ENCODE assay signal across 24 mouse cellular contexts in the genomic region with DNA sequence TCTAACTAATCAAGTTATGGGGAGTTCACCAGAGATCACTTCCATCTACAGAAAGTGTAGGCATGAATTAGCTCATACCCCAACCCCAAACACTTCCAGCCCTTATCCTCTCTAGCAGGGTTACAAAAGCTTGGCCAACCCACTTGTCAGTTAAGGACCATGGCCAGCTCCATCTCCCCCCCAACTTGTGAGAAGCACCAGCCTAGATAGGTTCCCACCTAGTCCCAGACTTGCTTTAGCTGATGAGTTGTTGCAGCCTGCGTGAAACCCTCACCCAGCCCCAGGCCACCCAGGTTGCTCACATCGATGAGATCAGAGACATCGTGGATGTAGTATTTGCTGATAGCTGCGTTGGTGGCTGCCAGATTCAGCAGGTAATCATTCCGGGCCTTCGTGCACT.
DNase-seq lines count a peak whose midpoint lies in the region; ATAC-seq and TF ChIP-seq lines count a peak whose summit lies in the region.
"Had no signal": no experiment of that assay in that cellular context is flagged by ENCODE, and none has a peak within 500 bp of the region (broad histone marks: within the 10 kb centered on the region; RNA-seq: fewer than 3 reads in every experiment).

No protein-coding gene starts in this region.

- no peak overlapping the region for H3K4me3 ChIP-seq in lung, embryonic 14.5 days (ENCODE audit: low read depth, low read length)
- no peak overlapping the region for H3K4me3 ChIP-seq in lung, postnatal 0 days (ENCODE audit: low read depth, low read length)
- H3K4me3 ChIP-seq: forebrain, embryonic 10.5 days; layer of hippocampus, adult 2 months; limb, embryonic 13.5 days; liver, embryonic 12.5 days; midbrain, embryonic 13.5 days had no signal

- H3K4me2 ChIP-seq in lung, embryonic 14.5 days = no peak overlapping the region
- no peak overlapping the region for H3K4me2 ChIP-seq in lung, postnatal 0 days (replicated peaks; ENCODE audit: low read depth, low read length)
- H3K4me2 ChIP-seq: heart, embryonic 11.5 days; limb, embryonic 13.5 days; liver, embryonic 12.5 days; midbrain, embryonic 13.5 days had no signal

- H3K4me1 ChIP-seq in lung, embryonic 14.5 days (ENCODE audit: insufficient read depth) = no peaks in the 10 kb centered on the region
- H3K4me1 ChIP-seq in lung, postnatal 0 days (ENCODE audit: insufficient read depth, low read depth, low read length) = no peaks in the 10 kb centered on the region
- H3K4me1 ChIP-seq: forebrain, embryonic 10.5 days; limb, embryonic 13.5 days; liver, embryonic 12.5 days; midbrain, embryonic 13.5 days had no signal

- no peaks in the 10 kb centered on the region for H3K27me3 ChIP-seq in lung, embryonic 14.5 days (ENCODE audit: insufficient read depth, low read length)
- no peaks in the 10 kb centered on the region for H3K27me3 ChIP-seq in lung, postnatal 0 days (replicated peaks; ENCODE audit: insufficient read depth, low read length)
- H3K27me3 ChIP-seq: limb, embryonic 13.5 days; liver, embryonic 12.5 days; midbrain, embryonic 13.5 days had no signal

- no peak for TF ChIP-seq EP300 in lung, postnatal 0 days (IDR thresholded peaks at IDR 0.05)

- TF ChIP-seq CTCF in lung, embryonic 14.5 days (IDR thresholded peaks at IDR 0.05; ENCODE audit: low read depth) = no peak
- no peak for TF ChIP-seq CTCF in lung, postnatal 0 days (IDR thresholded peaks at IDR 0.05)

- peak; percentile 39 for DNase-seq in embryo, embryonic 10 days (ENCODE audit: low spot score)
- no peak for DNase-seq in embryo, embryonic 9.5 days (ENCODE audit: extremely low spot score)
- DNase-seq in lung, embryonic 14.5 days = peak; percentile 46
- DNase-seq in lung, postnatal 0 days (ENCODE audit: low spot score) = no peak
- DNase-seq in embryo, embryonic 10.5 days (ENCODE audit: low spot score) = peak; percentile 31
- DNase-seq in heart, adult 8-10 months (ENCODE audit: low spot score) = no peak
- no peak for DNase-seq in c-Kit-positive CD71-positive TER-119-positive erythroid progenitor cells, embryonic 14.5 days (ENCODE audit: low spot score)
- DNase-seq in B cell, adult 2 months = no peak
- DNase-seq: adrenal gland, postnatal 36 days; cerebellum, adult 11 months; cerebellum, postnatal 10 days; gastrocnemius, postnatal 10 days; kidney, adult 2 months; kidney, postnatal 14 days; lung, adult 18-20 months; thymus, postnatal 14 days had no signal

- H3K9ac ChIP-seq in lung, embryonic 14.5 days = no peak overlapping the region
- H3K9ac ChIP-seq in lung, postnatal 0 days (replicated peaks; ENCODE audit: low read depth) = no peak overlapping the region
- H3K9ac ChIP-seq: limb, embryonic 13.5 days; liver, embryonic 12.5 days; midbrain, embryonic 13.5 days had no signal

- H3K36me3 ChIP-seq in lung, embryonic 14.5 days (ENCODE audit: insufficient read depth) = no peaks in the 10 kb centered on the region
- no peaks in the 10 kb centered on the region for H3K36me3 ChIP-seq in lung, postnatal 0 days (ENCODE audit: insufficient read depth, low read length)
- H3K36me3 ChIP-seq: liver, embryonic 12.5 days had no signal

- 84% methylated on average over 6 of the region's 6 CpGs for WGBS in lung, embryonic 14.5 days
- 76% methylated on average over 6 of the region's 6 CpGs for WGBS in lung, postnatal 0 days

- ATAC-seq in lung, embryonic 14.5 days (ENCODE audit: insufficient read depth) = no peak
- no peak for ATAC-seq in lung, postnatal 0 days
- ATAC-seq: forebrain, embryonic 16.5 days; hindbrain, postnatal 0 days; liver, embryonic 12.5 days; midbrain, embryonic 13.5 days had no signal

- no peak overlapping the region for H3K27ac ChIP-seq in lung, embryonic 14.5 days (ENCODE audit: low read depth)
- H3K27ac ChIP-seq in lung, postnatal 0 days (ENCODE audit: low read length) = no peak overlapping the region
- H3K27ac ChIP-seq: forebrain, embryonic 10.5 days; hindbrain, postnatal 0 days; limb, embryonic 13.5 days; liver, embryonic 12.5 days; midbrain, embryonic 13.5 days had no signal

- H3K9me3 ChIP-seq in lung, embryonic 14.5 days (ENCODE audit: low read depth, low read length) = no peaks in the 10 kb centered on the region
- no peaks in the 10 kb centered on the region for H3K9me3 ChIP-seq in lung, postnatal 0 days (ENCODE audit: low read length)
- H3K9me3 ChIP-seq: forebrain, embryonic 10.5 days; limb, embryonic 13.5 days; liver, embryonic 12.5 days; midbrain, embryonic 13.5 days had no signal

Comparison
In these comparisons a context has a peak if more than half of its experiments do, and no peak if none do; other contexts are left out.
1. DNase-seq: peak in embryo, embryonic 10 days (single experiment), lung, embryonic 14.5 days (single experiment) and embryo, embryonic 10.5 days (single experiment); none in embryo, embryonic 9.5 days (single experiment), lung, postnatal 0 days (single experiment), heart, adult 8-10 months (single experiment), c-Kit-positive CD71-positive TER-119-positive erythroid progenitor cells, embryonic 14.5 days (single experiment) and B cell, adult 2 months (0 of 2).